Mouse (Mus musculus): ENCODE results near the gene Eif3i. TPM values are rescaled to one million over a fixed set of nuclear protein-coding genes. Genes with fewer than 3 reads are reported as not detected.
"Not testable (repeated sequence)": the region's sequence is repeated elsewhere in the genome, so short reads cannot be mapped to it uniquely, and the experiment has no call there.

Eif3i gene
- polyA plus RNA-seq, 1 experiment from 2014 or later: 200 TPM

- H3K27ac ChIP-seq: no peak overlapping the region
- no peaks in the 10 kb centered on the region for H3K27me3 ChIP-seq (replicated peaks)
- no peaks in the 10 kb centered on the region for H3K36me3 ChIP-seq
- WGBS: 84% methylated on average over 6 of the region's 6 CpGs
- ATAC-seq (ENCODE audit: low FRiP score, low read depth): no peak
- H3K4me1 ChIP-seq: no peaks in the 10 kb centered on the region
- no peak overlapping the region for H3K4me2 ChIP-seq (replicated peaks)
- no peak overlapping the region for H3K4me3 ChIP-seq
- no peak overlapping the region for H3K9ac ChIP-seq
- H3K9me3 ChIP-seq: no peaks in the 10 kb centered on the region
Measured at GRCm38 (mm10) chr4:129570028-129570427, 30.4 kb downstream of the Eif3i start.

DNA sequence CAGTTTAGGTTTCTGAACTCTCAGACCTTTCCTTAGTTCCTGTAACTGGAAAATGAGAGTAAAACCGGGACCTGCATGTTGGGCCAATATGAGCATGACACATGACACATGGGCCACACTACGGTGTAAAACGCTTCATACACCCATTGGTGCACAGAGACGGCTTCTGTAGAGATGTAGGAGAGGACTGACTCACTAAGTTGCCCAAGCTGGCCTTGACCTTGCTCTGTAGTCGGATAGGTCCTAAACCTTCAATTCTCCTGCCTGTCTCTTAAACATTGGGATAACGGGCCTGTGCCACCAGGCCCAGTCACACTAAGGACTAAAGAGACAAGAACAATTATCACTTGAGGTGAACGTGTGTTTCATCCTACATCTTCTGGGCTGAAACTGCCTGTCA lies 32.1 kb downstream of the Eif3i start:
- no peak overlapping the region for H3K27ac ChIP-seq
- no peak overlapping the region for H3K4me2 ChIP-seq (replicated peaks)
- no peaks in the 10 kb centered on the region for H3K9me3 ChIP-seq
- no peaks in the 10 kb centered on the region for H3K27me3 ChIP-seq (replicated peaks)
- no peak overlapping the region for H3K9ac ChIP-seq
- no peak for ATAC-seq (ENCODE audit: low FRiP score, low read depth)
- no peak overlapping the region for H3K4me3 ChIP-seq
- H3K4me1 ChIP-seq: peaks cover 7% of the 10 kb centered on the region; the same call in 1 of the 2 replicates
- no peaks in the 10 kb centered on the region for H3K36me3 ChIP-seq
- 91% methylated on average over 7 of the region's 7 CpGs for WGBS

- Histone ChIP-seq H3K36me3 (no peaks in the 10 kb centered on the region), H3K9ac (no peak overlapping the region), H3K4me3 (no peak overlapping the region), H3K9me3 (no peaks in the 10 kb centered on the region), H3K4me1 (peaks cover 8% of the 10 kb centered on the region; the same call in 1 of the 2 replicates), H3K27ac (no peak overlapping the region), H3K27me3 (replicated peaks) (no peaks in the 10 kb centered on the region), H3K4me2 (replicated peaks) (no peak overlapping the region)
- 86% methylated on average over 6 of the region's 6 CpGs for whole genome bisulfite sequencing
- no peak for ATAC-seq (ENCODE audit: low FRiP score, low read depth)
Measured at GRCm38 (mm10) chr4:129565139-129565538, 35.3 kb downstream of the Eif3i start.

- H3K36me3 ChIP-seq: no peaks in the 10 kb centered on the region
- H3K9me3 ChIP-seq: no peaks in the 10 kb centered on the region
- H3K4me2 ChIP-seq (replicated peaks): no peak overlapping the region
- no peak overlapping the region for H3K27ac ChIP-seq
- H3K4me1 ChIP-seq: peaks cover 8% of the 10 kb centered on the region; the same call in 1 of the 2 replicates
- H3K9ac ChIP-seq: no peak overlapping the region
- H3K4me3 ChIP-seq: no peak overlapping the region
- no peaks in the 10 kb centered on the region for H3K27me3 ChIP-seq (replicated peaks)
- WGBS: 31% methylated on average over 8 of the region's 8 CpGs
- ATAC-seq (ENCODE audit: low FRiP score, low read depth): no peak
Measured at GRCm38 (mm10) chr4:129563718-129564117, 36.7 kb downstream of the Eif3i start.

GRCm38 (mm10) chr4:129561184-129561583 lies 39.3 kb downstream of the Eif3i start:
- 92% methylated on average over 5 of the region's 5 CpGs for WGBS
- Histone ChIP-seq H3K4me2 (replicated peaks) (no peak overlapping the region), H3K9me3 (no peaks in the 10 kb centered on the region), H3K4me1 (peaks cover 12% of the 10 kb centered on the region; the same call in 1 of the 2 replicates), H3K36me3 (no peaks in the 10 kb centered on the region), H3K27ac (no peak overlapping the region), H3K9ac (no peak overlapping the region), H3K4me3 (no peak overlapping the region), H3K27me3 (replicated peaks) (no peaks in the 10 kb centered on the region)
- ATAC-seq (ENCODE audit: low FRiP score, low read depth): no peak

GRCm38 (mm10) chr4:129558321-129558955 lies 42.0 kb downstream of the Eif3i start:
- H3K9ac ChIP-seq: no peak overlapping the region
- H3K4me2 ChIP-seq (replicated peaks): no peak overlapping the region
- no peaks in the 10 kb centered on the region for H3K27me3 ChIP-seq (replicated peaks)
- H3K9me3 ChIP-seq: no peaks in the 10 kb centered on the region
- H3K4me1 ChIP-seq: peaks cover 15% of the 10 kb centered on the region; the same call in 1 of the 2 replicates
- 87% methylated on average over 12 of the region's 12 CpGs for WGBS
- no peak overlapping the region for H3K4me3 ChIP-seq
- no peak overlapping the region for H3K27ac ChIP-seq
- no peak for ATAC-seq (ENCODE audit: low FRiP score, low read depth)
- H3K36me3 ChIP-seq: no peaks in the 10 kb centered on the region

GRCm38 (mm10) chr4:129557256-129557808 lies 43.1 kb downstream of the Eif3i start:
- ATAC-seq (ENCODE audit: low FRiP score, low read depth): no peak
- peak overlapping the region; percentile 90 for H3K4me2 ChIP-seq (replicated peaks)
- H3K27ac ChIP-seq: no peak overlapping the region
- 77% methylated on average over 9 of the region's 9 CpGs for WGBS
- H3K9ac ChIP-seq: no peak overlapping the region
- H3K4me3 ChIP-seq: no peak overlapping the region
- H3K36me3 ChIP-seq: no peaks in the 10 kb centered on the region
- H3K4me1 ChIP-seq: peaks cover 14% of the 10 kb centered on the region; the same call in 1 of the 2 replicates
- H3K27me3 ChIP-seq (replicated peaks): no peaks in the 10 kb centered on the region
- no peaks in the 10 kb centered on the region for H3K9me3 ChIP-seq

DNA sequence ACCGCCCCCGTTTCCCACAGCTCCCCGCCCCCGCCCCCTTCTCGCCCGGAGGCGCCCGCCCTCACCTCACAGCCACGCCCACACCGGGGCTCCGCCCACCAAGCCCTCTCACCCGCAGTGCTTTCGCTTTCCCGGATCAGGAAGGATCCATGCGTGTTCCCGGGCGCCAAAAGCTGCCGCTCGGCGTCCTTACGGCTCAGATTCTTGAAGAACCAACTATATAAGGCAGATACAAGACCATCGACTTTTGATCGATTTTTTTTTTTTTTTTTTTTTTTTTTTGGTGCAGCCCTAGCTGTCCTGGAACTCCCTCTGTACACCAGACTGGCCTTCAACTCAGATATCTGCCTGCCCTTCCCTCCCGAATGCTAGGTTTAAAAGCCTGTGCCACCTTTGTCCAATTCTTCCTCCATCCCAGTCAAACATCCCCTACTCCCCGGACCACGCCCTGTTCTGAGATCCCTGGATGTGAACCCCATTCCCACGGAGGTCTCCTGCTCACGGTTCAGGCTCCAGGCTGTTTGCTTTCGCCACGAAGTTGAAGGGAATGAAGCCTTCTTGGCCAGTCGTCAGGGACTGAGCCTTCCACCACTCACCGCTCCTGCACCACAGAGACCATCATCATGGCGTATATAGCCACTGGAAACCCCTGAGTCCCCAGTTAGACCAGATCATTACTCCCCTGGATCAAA lies 43.8 kb downstream of the Eif3i start:
- WGBS: 8% methylated on average over 33 of the region's 33 CpGs
- peak overlapping the region; percentile 90 for H3K4me2 ChIP-seq (replicated peaks)

DNA sequence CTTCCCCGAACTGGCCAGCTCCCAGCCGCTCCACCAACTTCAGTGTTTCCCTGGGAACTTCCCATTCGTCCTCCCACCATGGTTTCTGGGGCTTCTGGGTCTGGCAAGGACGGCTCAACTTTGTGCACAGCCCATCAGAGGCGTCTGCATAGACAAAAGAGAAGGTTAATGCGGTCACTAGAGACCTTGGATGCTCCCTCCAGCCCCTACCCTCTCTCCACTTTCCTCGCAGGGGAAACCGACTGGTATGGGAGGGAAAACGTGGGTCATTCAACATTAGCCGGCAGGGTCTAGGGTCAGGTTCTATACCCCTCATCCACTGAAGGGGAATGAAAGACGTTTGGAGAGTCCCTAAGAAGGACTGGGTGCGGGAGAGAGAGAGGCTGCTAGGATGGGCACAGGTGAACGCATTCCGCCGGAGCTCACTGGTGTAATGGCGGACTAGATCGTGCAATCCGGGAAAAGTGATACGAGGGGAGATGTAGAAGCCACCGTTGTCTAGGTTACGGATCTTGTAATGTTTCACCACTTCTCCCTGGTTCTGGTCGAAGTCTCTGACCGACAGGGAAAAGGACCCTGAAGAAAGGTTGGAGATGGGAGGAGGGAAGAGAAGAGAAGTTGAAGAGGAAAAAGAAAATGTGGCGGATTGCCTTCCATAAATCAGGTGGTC lies 44.5 kb downstream of the Eif3i start:
- peak; percentile 76 for ATAC-seq (ENCODE audit: low FRiP score, low read depth)
- Histone ChIP-seq H3K9me3 (no peaks in the 10 kb centered on the region), H3K4me3 (peak overlapping the region; percentile 44), H3K36me3 (no peaks in the 10 kb centered on the region), H3K4me2 (replicated peaks) (peak overlapping the region; percentile 90), H3K27me3 (replicated peaks) (no peaks in the 10 kb centered on the region), H3K9ac (peak overlapping the region; percentile 44), H3K4me1 (peaks cover 14% of the 10 kb centered on the region; the same call in 1 of the 2 replicates), H3K27ac (no peak overlapping the region)
- WGBS: 2% methylated on average over 24 of the region's 24 CpGs

More for the DNA sequence above, 43.8 kb downstream of the Eif3i start:
- peak overlapping the region; percentile 44 for H3K4me3 ChIP-seq
- ATAC-seq (ENCODE audit: low FRiP score, low read depth): peak; percentile 45
- no peaks in the 10 kb centered on the region for H3K27me3 ChIP-seq (replicated peaks)
- no peak overlapping the region for H3K27ac ChIP-seq
- H3K36me3 ChIP-seq: no peaks in the 10 kb centered on the region
- H3K9me3 ChIP-seq: no peaks in the 10 kb centered on the region
- H3K9ac ChIP-seq: 0 out of 2 replicates have a peak overlapping the region, but pooled peaks have one; percentile 44
- H3K4me1 ChIP-seq: peaks cover 14% of the 10 kb centered on the region; the same call in 1 of the 2 replicates

DNA sequence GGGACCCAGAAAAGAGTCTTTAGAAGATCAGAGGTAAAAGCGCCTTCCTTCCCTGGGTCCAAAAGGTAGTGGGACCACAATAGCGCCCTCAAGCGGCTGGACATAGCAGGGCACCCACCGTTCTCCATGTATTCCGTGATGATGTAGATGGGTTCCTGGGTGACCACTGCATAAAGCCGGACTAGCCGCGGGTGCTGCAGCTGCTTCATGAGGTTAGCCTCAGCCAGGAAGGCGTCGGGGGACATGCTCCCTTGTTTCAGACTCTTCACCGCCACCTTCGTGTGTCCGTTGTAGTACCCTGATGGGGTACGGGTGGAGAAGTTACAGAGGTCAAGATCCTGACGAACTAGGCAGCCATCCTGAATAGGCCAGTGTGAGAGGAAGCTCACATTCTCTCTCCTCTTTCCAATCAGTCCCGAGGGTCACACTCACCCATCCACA lies 45.0 kb downstream of the Eif3i start:
- WGBS: 3% methylated on average over 16 of the region's 16 CpGs
- Histone ChIP-seq H3K27me3 (replicated peaks) (no peaks in the 10 kb centered on the region), H3K9ac (peak overlapping the region; percentile 44), H3K27ac (no peak overlapping the region), H3K4me1 (peaks cover 14% of the 10 kb centered on the region; the same call in 1 of the 2 replicates), H3K4me2 (replicated peaks) (peak overlapping the region; percentile 90), H3K4me3 (peak overlapping the region; percentile 44), H3K36me3 (no peaks in the 10 kb centered on the region), H3K9me3 (no peaks in the 10 kb centered on the region)
- peak; percentile 51; the same call in 1 of the 2 replicates for ATAC-seq (ENCODE audit: low FRiP score, low read depth)

DNA sequence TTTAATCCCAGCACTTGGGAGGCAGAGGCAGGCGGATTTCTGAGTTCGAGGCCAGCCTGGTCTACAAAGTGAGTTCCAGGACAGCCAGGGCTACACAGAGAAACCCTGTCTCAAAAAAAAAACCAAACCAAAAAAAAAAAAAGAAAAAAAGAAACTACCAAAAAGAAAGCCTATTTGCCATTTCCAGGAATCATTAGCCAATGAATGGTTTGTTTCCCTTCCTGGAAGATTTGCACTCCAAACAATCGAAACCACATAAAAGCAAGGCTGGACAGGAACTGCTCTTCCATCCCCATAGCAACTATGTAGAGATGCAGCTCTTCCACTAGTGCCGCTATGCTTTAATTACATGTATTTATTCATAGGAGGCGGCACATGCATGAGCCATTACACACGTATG lies 45.9 kb downstream of the Eif3i start:
- 80% methylated on average over 6 of the region's 6 CpGs for WGBS

GRCm38 (mm10) chr4:129550295-129550694 lies 50.2 kb downstream of the Eif3i start:
- Histone ChIP-seq H3K27ac (no peak overlapping the region), H3K9ac (no peak overlapping the region)
- 79% methylated on average over 1 of the region's 1 CpGs for WGBS

More for the DNA sequence above, 45.9 kb downstream of the Eif3i start:
- not testable (repeated sequence) for H3K4me2 ChIP-seq (replicated peaks); H3K4me3 ChIP-seq; H3K27ac ChIP-seq; H3K9me3 ChIP-seq; H3K27me3 ChIP-seq (replicated peaks); H3K36me3 ChIP-seq; ATAC-seq (ENCODE audit: low FRiP score, low read depth); H3K9ac ChIP-seq
- peaks cover 14% of the 10 kb centered on the region; the same call in 1 of the 2 replicates for H3K4me1 ChIP-seq

More at GRCm38 (mm10) chr4:129550295-129550694, 50.2 kb downstream of the Eif3i start:
- Histone ChIP-seq H3K4me2 (replicated peaks) (no peak overlapping the region), H3K27me3 (replicated peaks) (no peaks in the 10 kb centered on the region), H3K36me3 (no peaks in the 10 kb centered on the region), H3K4me3 (no peak overlapping the region), H3K9me3 (no peaks in the 10 kb centered on the region), H3K4me1 (peaks cover under 1% of the 10 kb centered on the region; the same call in 1 of the 2 replicates)
- no peak for ATAC-seq (ENCODE audit: low FRiP score, low read depth)
